Mouse (Mus musculus) brain, embryonic 14.5 days (tissue): ENCODE measurements around the gene Ebf1.

Experiments
- CTCF ChIP-seq: fragments of 200-500 bp; IDR thresholded peaks from 2 replicates; pipeline ENCODE4 v1.5.1; 2012; ENCODE audit warnings: inconsistent platforms, mild to moderate bottlenecking, moderate library complexity, borderline replicate concordance; ENCODE audit not compliant: insufficient read depth, insufficient read length; ENCODE audit errors: extremely low read depth
- POLR2A ChIP-seq: fragments of 200-500 bp; IDR thresholded peaks from 2 replicates; pipeline ENCODE4 v1.6.1; 2012; ENCODE audit warnings: mild to moderate bottlenecking, inconsistent platforms, borderline replicate concordance; ENCODE audit not compliant: poor library complexity, insufficient read depth, insufficient read length, severe bottlenecking; ENCODE audit errors: extremely low read depth

DNA sequence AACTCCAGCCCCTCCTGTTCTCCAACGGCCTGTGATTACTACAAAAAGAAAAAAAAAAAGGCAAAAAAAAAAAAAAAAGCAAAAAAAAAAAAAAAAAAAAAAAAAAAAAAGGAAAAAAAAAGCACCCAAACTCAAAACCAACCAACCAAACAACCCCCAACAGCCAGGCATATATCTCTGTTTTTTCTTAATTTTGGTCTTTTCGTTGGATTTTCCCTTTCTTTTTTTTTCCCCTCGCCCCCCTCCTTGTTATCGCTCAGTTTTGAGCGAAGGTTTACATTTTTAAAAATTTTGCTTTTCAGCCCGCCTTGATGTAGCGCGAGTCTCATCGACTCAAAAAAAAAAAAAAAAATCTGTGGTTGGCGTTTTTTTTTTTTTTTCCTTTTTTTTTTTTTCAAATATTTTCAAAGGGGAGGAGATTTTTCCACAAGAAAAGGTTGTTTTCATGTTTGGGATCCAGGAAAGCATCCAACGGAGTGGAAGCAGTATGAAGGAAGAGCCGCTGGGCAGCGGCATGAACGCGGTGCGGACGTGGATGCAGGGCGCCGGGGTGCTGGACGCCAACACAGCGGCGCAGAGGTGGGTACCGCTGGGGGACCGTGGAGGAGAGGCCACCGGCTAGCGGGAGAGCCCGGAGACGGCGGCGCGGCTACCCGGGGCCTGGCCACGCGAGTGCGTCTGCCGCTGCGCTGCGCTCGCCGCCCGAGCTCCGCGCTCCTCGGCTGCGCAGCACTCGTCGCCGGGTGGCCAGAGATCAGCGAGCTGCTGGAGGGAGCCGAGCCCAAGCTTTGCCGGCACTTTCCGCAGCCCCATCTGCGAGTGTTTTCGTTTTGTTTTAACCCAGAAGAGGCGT, 843 bp downstream of the Ebf1 start:
- TF ChIP-seq CTCF (no peak), POLR2A (no peak)
